Mouse (Mus musculus): ENCODE measurements at regions not wholly inside any gene's neighbourhood (a gene's known extent, or its start where the extent isn't known, plus 50 kb on each side); places are given as distances from the start of the nearest gene placed in this dataset.

- Histone ChIP-seq H3K27me3 (ENCODE audit: control insufficient read depth, insufficient read depth, low read length, poor library complexity, severe bottlenecking) (no peaks in the 10 kb centered on the region), H3K9ac (ENCODE audit: low read depth, poor library complexity, severe bottlenecking) (no peak overlapping the region), H3K9me3 (replicated peaks; ENCODE audit: control insufficient read depth, insufficient read depth, low read length, poor library complexity, severe bottlenecking) (no peaks in the 10 kb centered on the region), H3K4me1 (ENCODE audit: control insufficient read depth, insufficient read depth, low read length) (no peaks in the 10 kb centered on the region), H3K36me3 (ENCODE audit: control insufficient read depth, insufficient read depth, low read length, poor library complexity, severe bottlenecking) (no peaks in the 10 kb centered on the region), H3K4me3 (ENCODE audit: low read depth, low read length) (no peak overlapping the region), H3K27ac (ENCODE audit: insufficient read depth, low read length) (no peak overlapping the region)
- TF ChIP-seq EP300 (IDR thresholded peaks at IDR 0.05; ENCODE audit: insufficient read depth, low read depth, low read length) (no peak), CTCF (IDR thresholded peaks at IDR 0.05; ENCODE audit: low read depth, low read length) (no peak), POLR2A (IDR thresholded peaks at IDR 0.05; ENCODE audit: insufficient read depth, low read length) (no peak)
These were observed 394.4 kb upstream of the Syt1 start for GRCm38 (mm10) chr10:109405116-109405685.

GRCm38 (mm10) chr10:109383758-109384157, 373.0 kb upstream of the Syt1 start:
- no peaks in the 10 kb centered on the region for H3K36me3 ChIP-seq (ENCODE audit: control insufficient read depth, insufficient read depth, low read length, poor library complexity, severe bottlenecking)
- H3K9ac ChIP-seq (ENCODE audit: low read depth, poor library complexity, severe bottlenecking): no peak overlapping the region
- no peak overlapping the region for H3K4me3 ChIP-seq (ENCODE audit: low read depth, low read length)
- H3K27ac ChIP-seq (ENCODE audit: insufficient read depth, low read length): no peak overlapping the region
- TF ChIP-seq EP300 (IDR thresholded peaks at IDR 0.05; ENCODE audit: insufficient read depth, low read depth, low read length) (no peak), CTCF (IDR thresholded peaks at IDR 0.05; ENCODE audit: low read depth, low read length) (no peak), POLR2A (IDR thresholded peaks at IDR 0.05; ENCODE audit: insufficient read depth, low read length) (no peak)
- H3K9me3 ChIP-seq (replicated peaks; ENCODE audit: control insufficient read depth, insufficient read depth, low read length, poor library complexity, severe bottlenecking): no peaks in the 10 kb centered on the region
- no peaks in the 10 kb centered on the region for H3K27me3 ChIP-seq (ENCODE audit: control insufficient read depth, insufficient read depth, low read length, poor library complexity, severe bottlenecking)
- no peaks in the 10 kb centered on the region for H3K4me1 ChIP-seq (ENCODE audit: control insufficient read depth, insufficient read depth, low read length)

GRCm38 (mm10) chr10:109378846-109379245, 368.1 kb upstream of the Syt1 start:
- H3K9ac ChIP-seq (ENCODE audit: low read depth, poor library complexity, severe bottlenecking): no peak overlapping the region
- TF ChIP-seq EP300 (IDR thresholded peaks at IDR 0.05; ENCODE audit: insufficient read depth, low read depth, low read length): no peak
- no peak for TF ChIP-seq CTCF (IDR thresholded peaks at IDR 0.05; ENCODE audit: low read depth, low read length)
- TF ChIP-seq POLR2A (IDR thresholded peaks at IDR 0.05; ENCODE audit: insufficient read depth, low read length): no peak
- H3K36me3 ChIP-seq (ENCODE audit: control insufficient read depth, insufficient read depth, low read length, poor library complexity, severe bottlenecking): no peaks in the 10 kb centered on the region
- H3K4me1 ChIP-seq (ENCODE audit: control insufficient read depth, insufficient read depth, low read length): no peaks in the 10 kb centered on the region
- no peaks in the 10 kb centered on the region for H3K9me3 ChIP-seq (replicated peaks; ENCODE audit: control insufficient read depth, insufficient read depth, low read length, poor library complexity, severe bottlenecking)
- no peak overlapping the region for H3K4me3 ChIP-seq (ENCODE audit: low read depth, low read length)
- H3K27me3 ChIP-seq (ENCODE audit: control insufficient read depth, insufficient read depth, low read length, poor library complexity, severe bottlenecking): no peaks in the 10 kb centered on the region
- no peak overlapping the region for H3K27ac ChIP-seq (ENCODE audit: insufficient read depth, low read length)

- H3K36me3 ChIP-seq (ENCODE audit: control insufficient read depth, insufficient read depth, low read length, poor library complexity, severe bottlenecking): no peaks in the 10 kb centered on the region
- H3K9ac ChIP-seq (ENCODE audit: low read depth, poor library complexity, severe bottlenecking): no peak overlapping the region
- H3K4me1 ChIP-seq (ENCODE audit: control insufficient read depth, insufficient read depth, low read length): no peaks in the 10 kb centered on the region
- TF ChIP-seq EP300 (IDR thresholded peaks at IDR 0.05; ENCODE audit: insufficient read depth, low read depth, low read length) (no peak), CTCF (IDR thresholded peaks at IDR 0.05; ENCODE audit: low read depth, low read length) (no peak), POLR2A (IDR thresholded peaks at IDR 0.05; ENCODE audit: insufficient read depth, low read length) (no peak)
- no peaks in the 10 kb centered on the region for H3K27me3 ChIP-seq (ENCODE audit: control insufficient read depth, insufficient read depth, low read length, poor library complexity, severe bottlenecking)
- no peak overlapping the region for H3K27ac ChIP-seq (ENCODE audit: insufficient read depth, low read length)
- no peak overlapping the region for H3K4me3 ChIP-seq (ENCODE audit: low read depth, low read length)
- no peaks in the 10 kb centered on the region for H3K9me3 ChIP-seq (replicated peaks; ENCODE audit: control insufficient read depth, insufficient read depth, low read length, poor library complexity, severe bottlenecking)
These were observed 349.4 kb upstream of the Syt1 start for GRCm38 (mm10) chr10:109360161-109360560.

GRCm38 (mm10) chr10:109358812-109359211, 348.0 kb upstream of the Syt1 start:
- no peak overlapping the region for H3K27ac ChIP-seq (ENCODE audit: insufficient read depth, low read length)
- H3K9ac ChIP-seq (ENCODE audit: low read depth, poor library complexity, severe bottlenecking): no peak overlapping the region
- H3K27me3 ChIP-seq (ENCODE audit: control insufficient read depth, insufficient read depth, low read length, poor library complexity, severe bottlenecking): no peaks in the 10 kb centered on the region
- no peaks in the 10 kb centered on the region for H3K4me1 ChIP-seq (ENCODE audit: control insufficient read depth, insufficient read depth, low read length)
- H3K4me3 ChIP-seq (ENCODE audit: low read depth, low read length): no peak overlapping the region
- H3K9me3 ChIP-seq (replicated peaks; ENCODE audit: control insufficient read depth, insufficient read depth, low read length, poor library complexity, severe bottlenecking): no peaks in the 10 kb centered on the region
- H3K36me3 ChIP-seq (ENCODE audit: control insufficient read depth, insufficient read depth, low read length, poor library complexity, severe bottlenecking): no peaks in the 10 kb centered on the region
- TF ChIP-seq POLR2A (IDR thresholded peaks at IDR 0.05; ENCODE audit: insufficient read depth, low read length) (no peak), CTCF (IDR thresholded peaks at IDR 0.05; ENCODE audit: low read depth, low read length) (no peak), EP300 (IDR thresholded peaks at IDR 0.05; ENCODE audit: insufficient read depth, low read depth, low read length) (no peak)

GRCm38 (mm10) chr10:109332846-109333386, 322.1 kb upstream of the Syt1 start:
- TF ChIP-seq CTCF (IDR thresholded peaks at IDR 0.05; ENCODE audit: low read depth, low read length) (no peak), EP300 (IDR thresholded peaks at IDR 0.05; ENCODE audit: insufficient read depth, low read depth, low read length) (no peak), POLR2A (IDR thresholded peaks at IDR 0.05; ENCODE audit: insufficient read depth, low read length) (no peak)
- Histone ChIP-seq H3K27ac (ENCODE audit: insufficient read depth, low read length) (no peak overlapping the region), H3K9ac (ENCODE audit: low read depth, poor library complexity, severe bottlenecking) (no peak overlapping the region), H3K36me3 (ENCODE audit: control insufficient read depth, insufficient read depth, low read length, poor library complexity, severe bottlenecking) (no peaks in the 10 kb centered on the region), H3K4me1 (ENCODE audit: control insufficient read depth, insufficient read depth, low read length) (no peaks in the 10 kb centered on the region), H3K27me3 (ENCODE audit: control insufficient read depth, insufficient read depth, low read length, poor library complexity, severe bottlenecking) (no peaks in the 10 kb centered on the region), H3K9me3 (replicated peaks; ENCODE audit: control insufficient read depth, insufficient read depth, low read length, poor library complexity, severe bottlenecking) (no peaks in the 10 kb centered on the region), H3K4me3 (ENCODE audit: low read depth, low read length) (no peak overlapping the region)

Measured in ES-Bruce4 (cell line).